Mouse (Mus musculus): ENCODE measurements around the gene Slc44a4.

GRCm38 (mm10) chr17:34937960-34938505 lies 23.8 kb downstream of the Slc44a4 start:
- TF ChIP-seq CTCF (IDR thresholded peaks at IDR 0.05; ENCODE audit: control insufficient read depth, insufficient read depth, insufficient replicate concordance, low read depth, low read length) (no peak), POLR2A (IDR thresholded peaks at IDR 0.05; ENCODE audit: control insufficient read depth, low read depth, low read length) (no peak)
